Mouse (Mus musculus): Measurements from ENCODE around the gene Itga9.

- TF ChIP-seq POLR2A (IDR thresholded peaks at IDR 0.05; ENCODE audit: extremely low read depth, insufficient read depth, low read length), result no peak
- TF ChIP-seq CTCF (IDR thresholded peaks at IDR 0.05; ENCODE audit: low read depth, low read length), result no peak
These were observed 280.7 kb downstream of the Itga9 start for GRCm38 (mm10) chr9:118887201-118887600.

Measured in liver, adult 2 months (tissue).